Mouse (Mus musculus): ENCODE results near the gene Gtf3c1.

- TF ChIP-seq CTCF (IDR thresholded peaks at IDR 0.05; ENCODE audit: low read depth): no peak
- no peak for TF ChIP-seq EP300 (IDR thresholded peaks at IDR 0.05; ENCODE audit: low read depth)
Measured at GRCm38 (mm10) chr7:125720370-125720769, 12.8 kb upstream of the Gtf3c1 start.
